Mouse (Mus musculus): ENCODE data around the gene Srebf2. TPM values are rescaled to one million over a fixed set of nuclear protein-coding genes. Genes with fewer than 3 reads are reported as not detected.
"Not testable (repeated sequence)": the region's sequence is repeated elsewhere in the genome, so short reads cannot be mapped to it uniquely, and the experiment has no call there.

The Srebf2 gene
- polyA plus RNA-seq, 1 experiment from 2014 or later, result 141 TPM

DNA sequence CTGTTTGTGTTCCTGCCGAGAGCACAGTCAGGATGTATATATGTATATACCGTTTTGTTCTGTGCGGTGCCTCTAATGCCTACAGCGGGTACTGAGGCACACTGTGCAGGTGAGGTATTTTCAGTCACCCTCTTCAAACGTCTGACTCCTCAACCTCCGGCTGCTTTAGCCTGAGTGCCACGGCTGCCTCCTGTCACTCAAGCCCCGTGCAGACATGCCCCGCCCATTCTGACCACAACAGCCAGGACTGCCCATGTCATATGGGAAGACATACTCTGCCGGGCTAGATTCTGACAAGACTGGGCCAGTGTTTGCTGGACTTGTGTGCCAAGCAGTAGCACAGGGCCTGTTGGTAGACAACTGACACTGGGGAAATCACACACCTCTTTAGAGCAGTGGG, 88.7 kb downstream of the Srebf2 start:
- H3K9ac ChIP-seq (replicated peaks; ENCODE audit: low read depth, low read length), result no peak overlapping the region
- H3K4me1 ChIP-seq (ENCODE audit: control insufficient read depth, insufficient read depth, low read length), result no peaks in the 10 kb centered on the region
- H3K9me3 ChIP-seq (ENCODE audit: control insufficient read depth, low read length), result no peaks in the 10 kb centered on the region
- no peaks in the 10 kb centered on the region for H3K27me3 ChIP-seq (ENCODE audit: control insufficient read depth, insufficient read depth, low read length)
- 78% methylated on average over 10 of the region's 10 CpGs for WGBS
- H3K27ac ChIP-seq (ENCODE audit: low read depth, low read length), result no peak overlapping the region
- no peaks in the 10 kb centered on the region for H3K36me3 ChIP-seq (ENCODE audit: control insufficient read depth, insufficient read depth, low read length)
- no peak overlapping the region for H3K4me3 ChIP-seq (ENCODE audit: low read depth, low read length)
- no peak for ATAC-seq (ENCODE audit: low read depth)
- H3K4me2 ChIP-seq (ENCODE audit: low read depth, low read length), result no peak overlapping the region

DNA sequence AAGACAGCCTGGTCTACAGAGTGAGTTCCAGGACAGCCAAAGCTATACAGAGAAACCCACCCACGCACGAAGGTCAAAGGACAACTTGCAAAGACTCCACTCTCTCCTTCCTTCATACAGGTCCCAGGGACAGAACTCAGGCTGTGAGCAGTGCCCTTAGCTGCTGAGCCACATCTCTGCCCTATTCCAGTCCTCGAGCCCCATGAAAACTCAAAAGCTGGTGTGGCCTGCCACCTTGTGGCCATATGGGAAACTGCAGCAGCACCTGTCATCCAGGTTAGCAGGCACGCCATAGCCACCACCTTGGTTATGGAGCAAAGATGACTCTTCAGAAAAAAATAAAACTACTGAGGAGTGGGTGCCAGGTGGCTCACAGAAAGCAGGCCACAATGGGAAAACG, 89.6 kb downstream of the Srebf2 start:
- Histone ChIP-seq H3K27ac (ENCODE audit: low read depth, low read length) (no peak overlapping the region), H3K27me3 (ENCODE audit: control insufficient read depth, insufficient read depth, low read length) (no peaks in the 10 kb centered on the region), H3K36me3 (ENCODE audit: control insufficient read depth, insufficient read depth, low read length) (no peaks in the 10 kb centered on the region), H3K4me2 (ENCODE audit: low read depth, low read length) (no peak overlapping the region), H3K9me3 (ENCODE audit: control insufficient read depth, low read length) (no peaks in the 10 kb centered on the region), H3K4me1 (ENCODE audit: control insufficient read depth, insufficient read depth, low read length) (no peaks in the 10 kb centered on the region), H3K4me3 (ENCODE audit: low read depth, low read length) (no peak overlapping the region), H3K9ac (replicated peaks; ENCODE audit: low read depth, low read length) (no peak overlapping the region)
- 14% methylated on average over 5 of the region's 5 CpGs for WGBS
- ATAC-seq (ENCODE audit: low read depth), result peak; percentile 84; the same call in 1 of the 2 replicates

DNA sequence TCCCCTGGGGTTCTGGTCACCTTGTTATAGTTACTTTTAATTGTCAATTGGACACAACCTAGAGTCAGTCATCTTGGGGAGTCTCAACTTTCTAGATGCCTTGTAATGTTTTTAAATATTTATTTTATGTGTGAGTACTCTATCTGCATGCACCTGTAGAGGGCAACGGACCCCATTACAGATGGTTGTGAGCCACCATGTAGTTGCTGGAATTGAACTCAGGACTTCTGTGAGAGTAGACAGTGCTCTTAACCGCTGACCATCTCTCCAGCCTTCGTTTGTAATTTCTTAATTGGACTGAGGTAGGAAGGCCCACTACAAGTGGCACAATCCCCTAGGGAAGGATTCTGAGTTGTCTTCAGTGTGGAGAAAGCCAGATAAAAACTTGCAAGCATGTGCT, 96.3 kb downstream of the Srebf2 start:
- H3K27me3 ChIP-seq (ENCODE audit: control insufficient read depth, insufficient read depth, low read length), result no peaks in the 10 kb centered on the region
- H3K4me2 ChIP-seq (ENCODE audit: low read depth, low read length), result peak overlapping the region; percentile 74; the same call in 1 of the 2 replicates
- H3K27ac ChIP-seq (ENCODE audit: low read depth, low read length), result no peak overlapping the region
- WGBS, result 82% methylated on average over 3 of the region's 3 CpGs
- no peaks in the 10 kb centered on the region for H3K9me3 ChIP-seq (ENCODE audit: control insufficient read depth, low read length)
- no peak overlapping the region for H3K9ac ChIP-seq (replicated peaks; ENCODE audit: low read depth, low read length)
- no peaks in the 10 kb centered on the region for H3K36me3 ChIP-seq (ENCODE audit: control insufficient read depth, insufficient read depth, low read length)
- no peak overlapping the region for H3K4me3 ChIP-seq (ENCODE audit: low read depth, low read length)
- H3K4me1 ChIP-seq (ENCODE audit: control insufficient read depth, insufficient read depth, low read length), result peaks cover 5% of the 10 kb centered on the region; the same call in 1 of the 2 replicates
- no peak for ATAC-seq (ENCODE audit: low read depth)

DNA sequence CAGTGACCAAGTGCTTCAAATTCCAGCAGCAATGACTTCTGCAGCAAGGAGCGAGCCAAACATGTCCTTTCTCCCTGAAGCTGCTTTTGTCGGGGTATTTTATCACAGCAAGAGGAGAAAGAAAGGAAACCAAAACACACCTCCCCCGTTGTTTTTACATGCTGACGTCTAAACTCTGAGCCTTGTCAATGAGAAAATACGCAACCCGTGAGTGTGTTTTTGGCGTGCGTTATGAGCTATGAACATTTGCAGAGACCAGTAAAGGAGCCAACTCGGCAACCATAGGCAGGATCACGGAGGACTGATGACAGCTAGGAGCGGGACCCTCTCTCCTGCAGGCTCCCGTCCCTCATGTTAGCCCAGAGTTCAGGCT, 96.7 kb downstream of the Srebf2 start:
- H3K4me2 ChIP-seq (ENCODE audit: low read depth, low read length), result peak overlapping the region; percentile 74
- WGBS, result 5% methylated on average over 12 of the region's 12 CpGs
- no peaks in the 10 kb centered on the region for H3K36me3 ChIP-seq (ENCODE audit: control insufficient read depth, insufficient read depth, low read length)
- peaks cover 5% of the 10 kb centered on the region; the same call in 1 of the 2 replicates for H3K4me1 ChIP-seq (ENCODE audit: control insufficient read depth, insufficient read depth, low read length)
- H3K4me3 ChIP-seq (ENCODE audit: low read depth, low read length), result peak overlapping the region; percentile 66
- ATAC-seq (ENCODE audit: low read depth), result no peak; the same call in 1 of the 2 replicates
- no peak overlapping the region for H3K27ac ChIP-seq (ENCODE audit: low read depth, low read length)
- peak overlapping the region; percentile 39 for H3K9ac ChIP-seq (replicated peaks; ENCODE audit: low read depth, low read length)
- H3K27me3 ChIP-seq (ENCODE audit: control insufficient read depth, insufficient read depth, low read length), result no peaks in the 10 kb centered on the region
- no peaks in the 10 kb centered on the region for H3K9me3 ChIP-seq (ENCODE audit: control insufficient read depth, low read length)

DNA sequence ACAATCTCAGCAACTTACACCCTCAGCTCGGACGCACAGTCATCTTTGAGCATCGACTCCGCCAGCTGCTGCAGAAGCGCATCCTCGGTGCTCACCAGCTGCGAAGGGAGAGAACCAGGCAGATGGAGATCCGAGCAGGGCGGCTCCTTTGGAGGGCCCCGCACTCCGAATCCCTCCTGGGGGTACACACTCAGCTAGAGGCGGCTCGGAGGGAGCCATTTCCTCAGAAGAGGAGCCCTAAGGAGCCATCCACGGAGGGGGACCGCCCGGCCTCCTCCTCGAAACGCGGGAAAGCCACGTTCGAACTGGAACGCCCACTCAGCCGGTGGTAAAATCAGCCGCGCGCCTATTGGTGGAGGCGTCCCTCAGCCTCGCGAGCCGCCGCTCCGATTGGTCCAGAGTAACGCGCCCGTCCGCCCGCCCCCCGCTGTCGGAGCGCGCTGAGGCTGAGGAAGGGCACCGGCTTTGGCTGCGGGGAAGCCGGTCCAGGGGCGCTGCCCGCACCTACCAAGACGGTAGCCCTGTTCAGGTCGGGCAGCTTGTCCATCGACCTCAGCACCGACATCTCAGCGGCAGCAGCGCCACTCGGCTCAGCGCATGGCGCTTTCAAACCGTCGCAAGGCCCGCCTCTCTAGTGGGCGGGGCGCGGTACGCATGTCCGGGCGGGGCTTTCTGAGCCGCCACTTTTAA, 97.3 kb downstream of the Srebf2 start, which contains the start of gene Cenpm:
TSS of gene Cenpm (minus strand) at position 634 of the 690 bp plus-strand sequence.
- H3K4me2 ChIP-seq (ENCODE audit: low read depth, low read length), result peak within 1 kb of the TSS; percentile 74
- peaks cover 5% of the 10 kb centered on the region; the same call in 1 of the 2 replicates for H3K4me1 ChIP-seq (ENCODE audit: control insufficient read depth, insufficient read depth, low read length)
- H3K36me3 ChIP-seq (ENCODE audit: control insufficient read depth, insufficient read depth, low read length), result no peaks in the 10 kb centered on the region
- peak; percentile 98 for ATAC-seq (ENCODE audit: low read depth)
- peak within 1 kb of the TSS; percentile 66 for H3K4me3 ChIP-seq (ENCODE audit: low read depth, low read length)
- WGBS, result under 1% methylated on average over 65 of the region's 65 CpGs
- peak within 1 kb of the TSS; percentile 13; the same call in 1 of the 2 replicates for H3K27ac ChIP-seq (ENCODE audit: low read depth, low read length)
- H3K27me3 ChIP-seq (ENCODE audit: control insufficient read depth, insufficient read depth, low read length), result no peaks in the 10 kb centered on the region
- peak within 1 kb of the TSS; percentile 39 for H3K9ac ChIP-seq (replicated peaks; ENCODE audit: low read depth, low read length)
- no peaks in the 10 kb centered on the region for H3K9me3 ChIP-seq (ENCODE audit: control insufficient read depth, low read length)

DNA sequence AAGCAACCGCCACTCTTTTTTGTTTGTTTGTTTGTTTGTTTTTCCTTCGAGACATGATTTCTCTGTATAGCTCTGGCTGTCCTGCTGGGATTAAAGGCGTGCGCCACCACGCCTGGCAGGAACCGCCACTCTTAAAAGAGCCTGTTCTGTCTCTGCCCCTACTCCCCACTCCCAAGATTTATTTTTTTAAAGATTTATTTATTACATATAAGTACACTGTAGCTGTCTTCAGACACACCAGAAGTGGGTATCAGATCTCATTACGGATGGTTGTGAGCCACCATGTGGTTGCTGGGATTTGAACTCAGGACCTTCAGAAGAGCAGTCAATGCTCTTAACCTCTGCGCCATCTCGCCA, 97.8 kb downstream of the Srebf2 start:
- not testable (repeated sequence) for H3K27me3 ChIP-seq (ENCODE audit: control insufficient read depth, insufficient read depth, low read length); ATAC-seq (ENCODE audit: low read depth); H3K9ac ChIP-seq (replicated peaks; ENCODE audit: low read depth, low read length); H3K4me1 ChIP-seq (ENCODE audit: control insufficient read depth, insufficient read depth, low read length); H3K9me3 ChIP-seq (ENCODE audit: control insufficient read depth, low read length); H3K36me3 ChIP-seq (ENCODE audit: control insufficient read depth, insufficient read depth, low read length); H3K27ac ChIP-seq (ENCODE audit: low read depth, low read length)
- H3K4me2 ChIP-seq (ENCODE audit: low read depth, low read length), result peak overlapping the region; percentile 74
- WGBS, result 20% methylated on average over 9 of the region's 9 CpGs
- peak overlapping the region; percentile 66 for H3K4me3 ChIP-seq (ENCODE audit: low read depth, low read length)

DNA sequence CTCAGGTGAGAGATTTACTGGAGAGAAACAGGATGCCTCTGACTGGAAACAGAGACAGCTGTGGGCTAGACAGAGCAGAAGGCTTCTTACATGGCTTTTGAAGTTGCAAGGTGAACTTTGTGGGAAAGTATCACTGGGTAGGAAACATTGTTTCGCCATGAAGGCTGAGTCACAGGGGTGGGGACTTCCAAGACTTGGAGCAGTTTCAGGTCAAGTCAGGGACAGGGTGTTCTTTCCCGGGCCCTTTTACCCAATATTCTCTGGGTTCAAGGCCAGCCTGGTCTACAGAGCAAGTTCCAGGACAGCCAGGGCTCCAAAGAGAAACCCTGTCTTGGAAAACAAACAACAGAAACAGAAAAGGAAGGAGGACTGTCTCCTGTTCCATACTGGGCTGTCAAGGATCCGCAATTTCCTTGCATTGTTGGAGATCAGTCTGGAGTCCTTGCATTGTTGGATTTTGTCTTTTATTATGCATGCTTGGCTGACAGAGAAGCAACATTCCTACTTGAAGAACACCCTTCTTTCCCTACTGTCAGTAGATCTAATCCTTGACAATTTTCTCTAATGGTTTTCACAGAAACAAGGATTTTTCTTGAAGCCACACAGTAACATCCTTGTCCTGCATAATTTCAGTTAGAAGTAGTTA, 100.3 kb downstream of the Srebf2 start:
- 73% methylated on average over 3 of the region's 3 CpGs for WGBS
- H3K27me3 ChIP-seq (ENCODE audit: control insufficient read depth, insufficient read depth, low read length), result no peaks in the 10 kb centered on the region
- no peak overlapping the region for H3K4me2 ChIP-seq (ENCODE audit: low read depth, low read length)
- no peak overlapping the region for H3K27ac ChIP-seq (ENCODE audit: low read depth, low read length)
- H3K4me3 ChIP-seq (ENCODE audit: low read depth, low read length), result no peak overlapping the region
- no peak overlapping the region for H3K9ac ChIP-seq (replicated peaks; ENCODE audit: low read depth, low read length)
- no peaks in the 10 kb centered on the region for H3K9me3 ChIP-seq (ENCODE audit: control insufficient read depth, low read length)
- no peaks in the 10 kb centered on the region for H3K36me3 ChIP-seq (ENCODE audit: control insufficient read depth, insufficient read depth, low read length)
- no peak for ATAC-seq (ENCODE audit: low read depth)
- peaks cover 5% of the 10 kb centered on the region; the same call in 1 of the 2 replicates for H3K4me1 ChIP-seq (ENCODE audit: control insufficient read depth, insufficient read depth, low read length)

DNA sequence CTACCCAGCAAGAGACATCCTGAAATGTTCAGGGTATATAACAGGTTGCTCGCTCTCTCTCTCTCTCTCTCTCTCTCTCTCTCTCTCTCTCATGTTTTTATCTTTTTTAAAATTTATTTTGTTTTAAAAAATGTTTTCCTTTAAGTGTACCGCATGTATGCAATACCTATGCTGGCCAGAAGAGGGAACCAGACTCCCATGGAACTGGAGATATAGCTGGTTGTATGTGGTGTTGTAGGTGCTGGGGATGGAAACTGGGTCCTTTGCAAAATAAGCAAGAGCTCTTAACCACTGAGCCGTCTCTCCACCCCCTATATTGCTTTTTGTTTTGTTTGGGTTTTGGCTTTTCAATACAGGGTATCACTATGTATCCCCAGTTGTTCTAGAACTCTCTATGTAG, 104.6 kb downstream of the Srebf2 start:
- Histone ChIP-seq H3K4me2 (ENCODE audit: low read depth, low read length) (no peak overlapping the region), H3K27me3 (ENCODE audit: control insufficient read depth, insufficient read depth, low read length) (no peaks in the 10 kb centered on the region), H3K9ac (replicated peaks; ENCODE audit: low read depth, low read length) (no peak overlapping the region), H3K4me3 (ENCODE audit: low read depth, low read length) (no peak overlapping the region), H3K4me1 (ENCODE audit: control insufficient read depth, insufficient read depth, low read length) (peaks cover 8% of the 10 kb centered on the region; the same call in 1 of the 2 replicates), H3K9me3 (ENCODE audit: control insufficient read depth, low read length) (no peaks in the 10 kb centered on the region), H3K36me3 (ENCODE audit: control insufficient read depth, insufficient read depth, low read length) (no peaks in the 10 kb centered on the region), H3K27ac (ENCODE audit: low read depth, low read length) (no peak overlapping the region)
- WGBS, result 98% methylated on average over 3 of the region's 3 CpGs
- ATAC-seq (ENCODE audit: low read depth), result no peak

DNA sequence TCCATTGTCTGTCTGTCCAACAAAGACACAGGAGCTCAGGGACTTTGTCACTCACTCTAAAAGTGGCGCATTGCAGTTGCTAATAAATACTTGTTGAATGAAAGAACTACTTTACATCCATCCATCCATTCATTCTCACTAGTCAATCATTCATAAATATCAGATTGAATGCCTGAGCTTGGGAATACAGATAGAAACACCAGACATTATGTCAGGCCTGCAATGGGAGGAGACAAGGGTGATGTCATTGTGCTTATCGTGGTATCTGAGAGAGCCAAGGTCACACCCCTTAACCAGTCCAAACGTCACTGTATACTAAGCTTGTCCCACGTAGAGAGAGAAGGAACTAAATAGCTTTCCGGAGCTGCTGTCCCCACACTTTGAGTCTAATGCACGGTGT, 105.1 kb downstream of the Srebf2 start, which contains the start of gene 1500009C09Rik:
TSS of gene 1500009C09Rik (plus strand) at position 301 of the 400 bp plus-strand sequence.
- H3K4me3 ChIP-seq (ENCODE audit: low read depth, low read length), result no peak within 1 kb of the TSS
- H3K27ac ChIP-seq (ENCODE audit: low read depth, low read length), result no peak within 1 kb of the TSS
- no peak for ATAC-seq (ENCODE audit: low read depth)
- H3K9me3 ChIP-seq (ENCODE audit: control insufficient read depth, low read length), result no peaks in the 10 kb centered on the region
- H3K4me1 ChIP-seq (ENCODE audit: control insufficient read depth, insufficient read depth, low read length), result peaks cover 13% of the 10 kb centered on the region
- H3K36me3 ChIP-seq (ENCODE audit: control insufficient read depth, insufficient read depth, low read length), result no peaks in the 10 kb centered on the region
- no peak within 1 kb of the TSS for H3K4me2 ChIP-seq (ENCODE audit: low read depth, low read length)
- 93% methylated on average over 6 of the region's 6 CpGs for WGBS
- H3K27me3 ChIP-seq (ENCODE audit: control insufficient read depth, insufficient read depth, low read length), result no peaks in the 10 kb centered on the region
- no peak within 1 kb of the TSS for H3K9ac ChIP-seq (replicated peaks; ENCODE audit: low read depth, low read length)

Data from neural tube, embryonic 14.5 days (tissue).